Mouse (Mus musculus): ENCODE results near the gene 9530003J23Rik. TPM values are rescaled to one million over a fixed set of nuclear protein-coding genes. Genes with fewer than 3 reads are reported as not detected.

The 9530003J23Rik gene
- polyA plus RNA-seq, 1 experiment from 2014 or later, result not detected

GRCm38 (mm10) chr10:117203558-117203981, 34.9 kb downstream of the 9530003J23Rik start:
- Histone ChIP-seq H3K27ac (replicated peaks) (no peak overlapping the region), H3K27me3 (no peaks in the 10 kb centered on the region), H3K4me3 (no peak overlapping the region), H3K9me3 (no peaks in the 10 kb centered on the region), H3K4me2 (no peak overlapping the region), H3K9ac (no peak overlapping the region), H3K4me1 (replicated peaks) (no peaks in the 10 kb centered on the region), H3K36me3 (no peaks in the 10 kb centered on the region)
- 75% methylated on average over 2 of the region's 2 CpGs for WGBS
- no peak for ATAC-seq (ENCODE audit: low FRiP score, low read depth)

- H3K9ac ChIP-seq, result no peak overlapping the region
- H3K4me3 ChIP-seq, result no peak overlapping the region
- no peak overlapping the region for H3K27ac ChIP-seq (replicated peaks)
- no peaks in the 10 kb centered on the region for H3K4me1 ChIP-seq (replicated peaks)
- H3K9me3 ChIP-seq, result no peaks in the 10 kb centered on the region
- WGBS, result 79% methylated on average over 17 of the region's 17 CpGs
- no peak for ATAC-seq (ENCODE audit: low FRiP score, low read depth)
- H3K36me3 ChIP-seq, result no peaks in the 10 kb centered on the region
- no peak overlapping the region for H3K4me2 ChIP-seq
- H3K27me3 ChIP-seq, result no peaks in the 10 kb centered on the region
Measured at GRCm38 (mm10) chr10:117202981-117203557, 35.4 kb downstream of the 9530003J23Rik start.

DNA sequence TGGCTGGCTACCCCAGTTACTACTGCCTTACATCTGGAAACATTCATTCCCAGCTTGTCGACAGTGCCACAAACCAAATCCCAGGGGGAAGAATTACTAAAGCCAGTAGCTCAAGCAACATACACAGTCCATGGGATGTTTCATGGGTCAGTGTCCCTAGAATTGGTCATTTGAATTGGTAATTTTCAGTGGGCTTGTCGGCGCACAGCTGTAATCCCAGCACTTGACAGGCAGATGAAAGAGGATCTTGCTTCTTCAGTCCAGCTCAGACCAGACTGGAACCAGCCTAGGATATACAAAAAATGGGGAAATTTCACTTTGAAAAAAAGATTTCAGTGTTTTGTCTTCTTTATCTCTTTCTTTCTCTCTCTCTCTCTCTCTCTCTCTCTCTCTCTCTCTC, 38.8 kb downstream of the 9530003J23Rik start:
- ATAC-seq (ENCODE audit: low FRiP score, low read depth), result no peak
- no peaks in the 10 kb centered on the region for H3K9me3 ChIP-seq
- H3K4me1 ChIP-seq (replicated peaks), result no peaks in the 10 kb centered on the region
- no peak overlapping the region for H3K4me2 ChIP-seq
- no peak overlapping the region for H3K27ac ChIP-seq (replicated peaks)
- no peak overlapping the region for H3K9ac ChIP-seq
- H3K4me3 ChIP-seq, result no peak overlapping the region
- WGBS, result 40% methylated on average over 3 of the region's 3 CpGs
- no peaks in the 10 kb centered on the region for H3K36me3 ChIP-seq
- no peaks in the 10 kb centered on the region for H3K27me3 ChIP-seq

GRCm38 (mm10) chr10:117196696-117197095, 41.8 kb downstream of the 9530003J23Rik start:
- no peak overlapping the region for H3K4me2 ChIP-seq
- H3K27me3 ChIP-seq, result no peaks in the 10 kb centered on the region
- no peak for ATAC-seq (ENCODE audit: low FRiP score, low read depth)
- no peak overlapping the region for H3K4me3 ChIP-seq
- H3K9me3 ChIP-seq, result no peaks in the 10 kb centered on the region
- H3K9ac ChIP-seq, result no peak overlapping the region
- H3K36me3 ChIP-seq, result no peaks in the 10 kb centered on the region
- no peak overlapping the region for H3K27ac ChIP-seq (replicated peaks)
- no peaks in the 10 kb centered on the region for H3K4me1 ChIP-seq (replicated peaks)
- WGBS, result 82% methylated on average over 3 of the region's 3 CpGs

- H3K27ac ChIP-seq (replicated peaks), result no peak overlapping the region
- H3K4me2 ChIP-seq, result no peak overlapping the region
- H3K36me3 ChIP-seq, result no peaks in the 10 kb centered on the region
- no peaks in the 10 kb centered on the region for H3K9me3 ChIP-seq
- WGBS, result 96% methylated on average over 4 of the region's 4 CpGs
- H3K9ac ChIP-seq, result no peak overlapping the region
- ATAC-seq (ENCODE audit: low FRiP score, low read depth), result no peak
- no peak overlapping the region for H3K4me3 ChIP-seq
- H3K4me1 ChIP-seq (replicated peaks), result no peaks in the 10 kb centered on the region
- H3K27me3 ChIP-seq, result no peaks in the 10 kb centered on the region
Measured at GRCm38 (mm10) chr10:117195748-117196147, 42.8 kb downstream of the 9530003J23Rik start.

DNA sequence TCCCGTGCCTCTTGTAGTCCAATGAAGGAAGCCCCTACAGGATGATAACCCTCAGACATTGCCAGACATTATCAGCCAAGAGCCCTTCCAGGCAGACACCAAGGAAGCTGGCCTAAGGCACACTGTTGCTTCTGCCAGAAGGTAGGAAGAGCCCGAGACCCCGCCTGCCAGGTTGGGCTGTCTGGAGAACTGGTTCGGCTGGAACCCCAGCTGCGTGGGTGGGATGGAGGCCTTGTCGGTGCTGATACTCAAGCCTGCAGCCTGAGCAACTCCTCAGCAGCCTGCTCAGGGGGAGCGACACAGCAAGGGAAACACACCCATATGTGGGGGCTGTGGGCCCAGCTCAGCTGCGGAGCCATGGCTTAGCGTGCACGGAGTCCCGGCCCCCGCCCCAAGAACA, 43.5 kb downstream of the 9530003J23Rik start:
- H3K4me3 ChIP-seq, result no peak overlapping the region
- H3K9ac ChIP-seq, result no peak overlapping the region
- no peaks in the 10 kb centered on the region for H3K36me3 ChIP-seq
- H3K9me3 ChIP-seq, result no peaks in the 10 kb centered on the region
- no peak overlapping the region for H3K27ac ChIP-seq (replicated peaks)
- no peak for ATAC-seq (ENCODE audit: low FRiP score, low read depth)
- WGBS, result 88% methylated on average over 12 of the region's 12 CpGs
- H3K4me2 ChIP-seq, result no peak overlapping the region
- no peaks in the 10 kb centered on the region for H3K4me1 ChIP-seq (replicated peaks)
- no peaks in the 10 kb centered on the region for H3K27me3 ChIP-seq

DNA sequence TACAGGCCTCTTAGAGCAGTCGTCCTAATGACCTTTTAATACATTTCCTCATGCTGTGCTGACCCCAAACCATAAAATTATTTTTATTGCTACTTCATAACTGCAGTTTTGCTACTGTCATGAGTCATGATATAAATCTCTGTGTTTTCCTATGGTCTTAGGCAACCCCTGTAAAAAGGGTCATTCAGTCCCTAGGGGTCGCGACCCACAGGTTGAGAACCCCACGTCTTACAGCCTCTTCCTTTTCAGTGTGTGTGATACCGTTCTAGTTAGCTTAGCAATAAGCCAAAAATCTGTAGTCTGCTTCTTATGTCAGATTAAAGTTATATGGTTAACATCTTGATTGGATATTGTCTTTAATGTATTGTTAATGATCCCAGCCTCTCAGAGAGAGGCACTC, 45.1 kb downstream of the 9530003J23Rik start:
- H3K4me3 ChIP-seq, result no peak overlapping the region
- 76% methylated on average over 5 of the region's 5 CpGs for WGBS

GRCm38 (mm10) chr10:117185399-117186089, 53.0 kb downstream of the 9530003J23Rik start:
- H3K4me3 ChIP-seq, result no peak overlapping the region
- H3K4me2 ChIP-seq, result no peak overlapping the region
- H3K36me3 ChIP-seq, result no peaks in the 10 kb centered on the region
- 63% methylated on average over 9 of the region's 9 CpGs for WGBS
- no peak for ATAC-seq (ENCODE audit: low FRiP score, low read depth)
- no peak overlapping the region for H3K9ac ChIP-seq
- no peaks in the 10 kb centered on the region for H3K9me3 ChIP-seq
- H3K27ac ChIP-seq (replicated peaks), result no peak overlapping the region
- H3K4me1 ChIP-seq (replicated peaks), result no peaks in the 10 kb centered on the region
- H3K27me3 ChIP-seq, result no peaks in the 10 kb centered on the region

More for the DNA sequence above, 45.1 kb downstream of the 9530003J23Rik start:
- Histone ChIP-seq H3K9ac (no peak overlapping the region), H3K4me1 (replicated peaks) (no peaks in the 10 kb centered on the region), H3K27ac (replicated peaks) (no peak overlapping the region), H3K27me3 (no peaks in the 10 kb centered on the region), H3K9me3 (no peaks in the 10 kb centered on the region), H3K4me2 (no peak overlapping the region), H3K36me3 (no peaks in the 10 kb centered on the region)
- ATAC-seq (ENCODE audit: low FRiP score, low read depth), result no peak

Other genes with a start within 250 kb of the 9530003J23Rik start
- gene Lrrc10, start 193.4 kb downstream of the 9530003J23Rik start, polyA plus RNA-seq (2015; fragmentation: Nextera tagmentation; extraction: Ambion mirVana), result not detected in 2 replicates
- 237 and 245 TPM in 2 replicates for gene Cct2, start 174.9 kb downstream of the 9530003J23Rik start, polyA plus RNA-seq (2015; fragmentation: Nextera tagmentation; extraction: Ambion mirVana)
- gene Frs2, start 90.2 kb downstream of the 9530003J23Rik start, polyA plus RNA-seq (2015; fragmentation: Nextera tagmentation; extraction: Ambion mirVana), result 20.3 and 23.4 TPM in 2 replicates
- gene Yeats4, start 14.2 kb downstream of the 9530003J23Rik start, polyA plus RNA-seq (2015; fragmentation: Nextera tagmentation; extraction: Ambion mirVana), result 99.3 and 100.0 TPM in 2 replicates
- 28.0 and 38.9 TPM in 2 replicates for gene Lyz2, start 43.6 kb upstream of the 9530003J23Rik start, polyA plus RNA-seq (2015; fragmentation: Nextera tagmentation; extraction: Ambion mirVana)
- gene Lyz1, start 54.2 kb upstream of the 9530003J23Rik start, polyA plus RNA-seq (2015; fragmentation: Nextera tagmentation; extraction: Ambion mirVana), result not detected in 2 replicates
- gene Cpsf6, start 141.3 kb upstream of the 9530003J23Rik start, polyA plus RNA-seq (2015; fragmentation: Nextera tagmentation; extraction: Ambion mirVana), result 123 and 126 TPM in 2 replicates

All from hindbrain, embryonic 15.5 days (tissue).